8 mouse cellular contexts compared by ENCODE assay signal in genomic region chr12:73584610-73585240, GRCm38 (mm10). TPM values are rescaled to one million over a fixed set of nuclear protein-coding genes. Genes with fewer than 3 reads are reported as not detected.
DNase-seq lines count a peak whose midpoint lies in the region; ATAC-seq and TF ChIP-seq lines count a peak whose summit lies in the region.

Gene Prkch, plus strand, starts transcription at chr12:73584796.

- peak within 1 kb of the TSS; percentile 92 for H3K9ac ChIP-seq in heart, embryonic 14.5 days (ENCODE audit: low read length)
- H3K9ac ChIP-seq in kidney, postnatal 0 days (ENCODE audit: low read depth, low read length), result peak within 1 kb of the TSS; percentile 81
- peak within 1 kb of the TSS; percentile 65 for H3K9ac ChIP-seq in liver, embryonic 12.5 days

- H3K27ac ChIP-seq in forebrain, embryonic 10.5 days, result peak within 1 kb of the TSS; percentile 88
- peak within 1 kb of the TSS; percentile 69 to 86 for H3K27ac ChIP-seq in heart, embryonic 14.5 days (replicated peaks in 1 of 2; ENCODE audit: control insufficient read depth in 1 of 2, insufficient read depth in 1 of 2, low read depth in 2 of 2, low read length in 2 of 2)
- peak within 1 kb of the TSS; percentile 86 for H3K27ac ChIP-seq in kidney, postnatal 0 days
- peak within 1 kb of the TSS; percentile 60; the same call in 1 of the 2 replicates for H3K27ac ChIP-seq in liver, embryonic 12.5 days

- H3K4me1 ChIP-seq in forebrain, embryonic 10.5 days, result peaks cover 28% of the 10 kb centered on the region
- 0 out of 4 replicates have a peak, but pooled peaks cover 0 to 4% of the 10 kb centered on the region in 2 experiments for H3K4me1 ChIP-seq in heart, embryonic 14.5 days (ENCODE audit: control insufficient read depth in 2 of 2, insufficient read depth in 2 of 2, low read length in 2 of 2)
- H3K4me1 ChIP-seq in kidney, postnatal 0 days (replicated peaks; ENCODE audit: insufficient read depth, low read length), result no peaks in the 10 kb centered on the region
- H3K4me1 ChIP-seq in liver, embryonic 12.5 days, result peaks cover 16% of the 10 kb centered on the region

- peaks cover 74% of the 10 kb centered on the region for H3K27me3 ChIP-seq in forebrain, embryonic 10.5 days (ENCODE audit: poor library complexity, severe bottlenecking)
- peaks cover 7% of the 10 kb centered on the region for H3K27me3 ChIP-seq in heart, embryonic 14.5 days (ENCODE audit: control insufficient read depth, insufficient read depth, low read length)
- peaks cover 5% of the 10 kb centered on the region; the same call in 1 of the 2 replicates for H3K27me3 ChIP-seq in kidney, postnatal 0 days (ENCODE audit: insufficient read depth, low read length)
- H3K27me3 ChIP-seq in liver, embryonic 12.5 days (replicated peaks), result peaks cover 48% of the 10 kb centered on the region

- under 1% methylated on average over 61 of the region's 61 CpGs for WGBS in forebrain, embryonic 10.5 days
- WGBS in heart, embryonic 14.5 days, result under 1% methylated on average over 58 of the region's 61 CpGs
- WGBS in kidney, postnatal 0 days, result under 1% methylated on average over 60 of the region's 61 CpGs
- WGBS in liver, embryonic 12.5 days (ENCODE audit: insufficient replicate concordance), result under 1% methylated on average over 57 of the region's 61 CpGs

- peak within 1 kb of the TSS; percentile 94 for H3K4me2 ChIP-seq in heart, embryonic 14.5 days (ENCODE audit: low read length)
- H3K4me2 ChIP-seq in kidney, postnatal 0 days (ENCODE audit: low read length), result peak within 1 kb of the TSS; percentile 96
- H3K4me2 ChIP-seq in liver, embryonic 12.5 days, result peak within 1 kb of the TSS; percentile 76

- ATAC-seq in heart, embryonic 14.5 days (ENCODE audit: insufficient number of reproducible peaks, insufficient read depth, low FRiP score, low read depth), result peak; percentile 80
- ATAC-seq in kidney, postnatal 0 days (replicated peaks; ENCODE audit: low FRiP score, low read depth), result peak; percentile 86
- peak; percentile 62 for ATAC-seq in liver, embryonic 12.5 days
- ATAC-seq in monocyte, adult 5-6 weeks (replicated peaks; ENCODE audit: insufficient number of reproducible peaks, low FRiP score, low TSS enrichment, poor library complexity, severe bottlenecking), result peak; percentile 88

- peak within 1 kb of the TSS; percentile 78 for H3K4me3 ChIP-seq in forebrain, embryonic 10.5 days
- peak within 1 kb of the TSS; percentile 58 to 80 for H3K4me3 ChIP-seq in heart, embryonic 14.5 days (ENCODE audit: control insufficient read depth in 1 of 2, insufficient read depth in 1 of 2, low read depth in 1 of 2, low read length in 2 of 2)
- H3K4me3 ChIP-seq in kidney, postnatal 0 days (replicated peaks; ENCODE audit: low read depth, low read length), result peak within 1 kb of the TSS; percentile 75
- peak within 1 kb of the TSS; percentile 61 for H3K4me3 ChIP-seq in liver, embryonic 12.5 days

- peak; percentile 60 for TF ChIP-seq CTCF in kidney, postnatal 0 days (IDR thresholded peaks at IDR 0.05; ENCODE audit: low read depth)

- no peaks in the 10 kb centered on the region for H3K9me3 ChIP-seq in forebrain, embryonic 10.5 days
- H3K9me3 ChIP-seq in heart, embryonic 14.5 days (ENCODE audit: control insufficient read depth, low read length), result no peaks in the 10 kb centered on the region
- H3K9me3 ChIP-seq in kidney, postnatal 0 days (replicated peaks; ENCODE audit: low read length), result no peaks in the 10 kb centered on the region
- H3K9me3 ChIP-seq in liver, embryonic 12.5 days (replicated peaks), result no peaks in the 10 kb centered on the region

- peak; percentile 8 for DNase-seq in cerebellum, adult 11-12 months
- no peak for DNase-seq in cerebellum, adult 9-11 months
- DNase-seq in forebrain, embryonic 10.5 days (ENCODE audit: extremely low spot score, low spot score), result peak; percentile 80
- DNase-seq in kidney, postnatal 0 days (ENCODE audit: low spot score), result peak; percentile 88
- DNase-seq in spleen, postnatal 14 days (ENCODE audit: low spot score in 2 of 2), result peak; percentile 50 to 59

- no peaks in the 10 kb centered on the region for H3K36me3 ChIP-seq in forebrain, embryonic 10.5 days (replicated peaks)
- H3K36me3 ChIP-seq in heart, embryonic 14.5 days (ENCODE audit: control insufficient read depth, insufficient read depth, low read length), result no peaks in the 10 kb centered on the region
- no peaks in the 10 kb centered on the region for H3K36me3 ChIP-seq in kidney, postnatal 0 days (ENCODE audit: insufficient read depth, low read length)
- H3K36me3 ChIP-seq in liver, embryonic 12.5 days, result no peaks in the 10 kb centered on the region

RNA-seq across cellular contexts. Expression of gene Prkch, which starts in this region (rescaled TPM):
- polyA plus RNA-seq in forebrain, embryonic 10.5 days (2016; fragmentation: Nextera tagmentation; extraction: Ambion mirVana), result 3.8 and 4.8 TPM in 2 replicates
- polyA plus RNA-seq in heart, embryonic 14.5 days (2014; fragmentation: Nextera tagmentation; extraction: Ambion mirVana), result 14.3 and 16.5 TPM in 2 replicates
- 10.4 and 11.2 TPM in 2 replicates for polyA plus RNA-seq in kidney, postnatal 0 days (2015; fragmentation: Nextera tagmentation; extraction: Ambion mirVana)
- 4.8 and 5.0 TPM in 2 replicates for polyA plus RNA-seq in liver, embryonic 12.5 days (2016; fragmentation: Nextera tagmentation; extraction: Ambion mirVana)
- 140 to 209 TPM (median 154 TPM) in 3 replicates for total RNA-seq in monocyte, adult 5-6 weeks (2017)
